Mouse (Mus musculus) CH12.LX (cell line): ENCODE measurements around the gene Pcbp2. TPM values are rescaled to one million over a fixed set of nuclear protein-coding genes. Genes with fewer than 3 reads are reported as not detected.

ENCODE experiments used
- DNase-seq: peaks from one replicate; pipeline ENCODE4 v3.0.0-alpha.2; 2013; ENCODE audit errors: extremely low read depth
- H3K27ac ChIP-seq: 2 replicates; pipeline ENCODE4 v1.5.1; 2012; ENCODE audit warnings: low read depth, mild to moderate bottlenecking, control low read depth, moderate library complexity; ENCODE audit not compliant: insufficient read depth
- H3K27me3 ChIP-seq: replicated peaks from 2 replicates; pipeline ENCODE3; 2012; ENCODE audit warnings: inconsistent platforms
- H3K36me3 ChIP-seq, 2 experiments: replicated peaks in 1 of 2; 2 replicates each; pipeline versions ENCODE3 to v1.6.1; 2012; ENCODE audit warnings: inconsistent platforms in 1 of 2, low read length in 1 of 2, mild to moderate bottlenecking in 1 of 2, mixed read lengths in 1 of 2, moderate library complexity in 1 of 2; ENCODE audit not compliant: control insufficient read depth in 1 of 2, insufficient read depth in 1 of 2
- H3K4me1 ChIP-seq, 2 experiments: 2 replicates each; pipeline ENCODE4 v1.6.1; 2012; ENCODE audit warnings: inconsistent platforms in 1 of 2, moderate library complexity in 1 of 2; ENCODE audit not compliant: insufficient read depth in 2 of 2, control insufficient read depth in 1 of 2
- H3K4me2 ChIP-seq: 2 replicates; pipeline ENCODE4 v1.6.1; 2012; ENCODE audit warnings: low read depth, mild to moderate bottlenecking, control low read depth; ENCODE audit not compliant: poor library complexity, insufficient read depth, severe bottlenecking
- H3K4me3 ChIP-seq, 3 experiments: fragments of 150-350 bp in 1 of 3; sonication (generic) in 1 of 3; replicated peaks in 1 of 3; 2 replicates each; pipeline versions ENCODE3 to v1.5.1; 2011 to 2012; ENCODE audit warnings: low read depth in 2 of 3, low read length in 2 of 3, mild to moderate bottlenecking in 2 of 3, moderate library complexity in 2 of 3, control low read depth in 1 of 3, improper control_type of control experiment in 1 of 3, inconsistent platforms in 1 of 3, mixed read lengths in 1 of 3; ENCODE audit not compliant: poor library complexity in 1 of 3
- H3K79me2 ChIP-seq: replicated peaks from 2 replicates; pipeline ENCODE4 v1.6.1; 2012; ENCODE audit warnings: mild to moderate bottlenecking, moderate library complexity; ENCODE audit not compliant: control insufficient read depth, poor library complexity, insufficient read depth, severe bottlenecking; ENCODE audit errors: extremely low read depth
- H3K9ac ChIP-seq: 2 replicates; pipeline ENCODE4 v1.6.1; 2012; ENCODE audit warnings: low read depth, mild to moderate bottlenecking, control low read depth, moderate library complexity; ENCODE audit not compliant: insufficient read depth
- H3K9me3 ChIP-seq: replicated peaks from 2 replicates; pipeline ENCODE3; 2012; ENCODE audit warnings: low read length, inconsistent platforms, mixed read lengths
- BHLHE40 ChIP-seq: IDR thresholded peaks from 2 replicates; pipeline ENCODE4 v1.6.1; 2011; ENCODE audit warnings: mild to moderate bottlenecking, low read depth, low read length, improper control_type of control experiment
- CHD2 ChIP-seq: IDR thresholded peaks from 2 replicates; pipeline ENCODE4 v1.6.1; 2011; ENCODE audit warnings: low read length, improper control_type of control experiment
- E2F4 ChIP-seq: IDR thresholded peaks from 2 replicates; pipeline ENCODE4 v1.6.1; 2011; ENCODE audit warnings: low read depth, low read length, improper control_type of control experiment; ENCODE audit not compliant: insufficient replicate concordance
- ETS1 ChIP-seq: conservative IDR thresholded peaks from 2 replicates; pipeline ENCODE4 v1.6.1; 2012; ENCODE audit warnings: low read depth, mild to moderate bottlenecking, inconsistent platforms, low read length, improper control_type of control experiment, moderate library complexity
- GABPA ChIP-seq: IDR thresholded peaks from 2 replicates; pipeline ENCODE4 v1.6.1; 2012; ENCODE audit warnings: low read depth, low read length, improper control_type of control experiment, inconsistent platforms; ENCODE audit not compliant: insufficient replicate concordance
- JUND ChIP-seq: conservative IDR thresholded peaks from 2 replicates; pipeline ENCODE4 v1.6.1; 2011; ENCODE audit warnings: low read depth, low read length, improper control_type of control experiment
- KAT2A ChIP-seq: IDR thresholded peaks from 2 replicates; pipeline ENCODE4 v1.6.1; 2012; ENCODE audit warnings: low read length, improper control_type of control experiment, inconsistent platforms; ENCODE audit not compliant: insufficient replicate concordance
- MAFK ChIP-seq: IDR thresholded peaks from 2 replicates; pipeline ENCODE4 v1.6.1; 2011; ENCODE audit warnings: low read length, improper control_type of control experiment; ENCODE audit not compliant: insufficient replicate concordance
- MAX ChIP-seq: IDR thresholded peaks from 2 replicates; pipeline ENCODE4 v1.6.1; 2011; ENCODE audit warnings: low read length, improper control_type of control experiment
- MAZ ChIP-seq: IDR thresholded peaks from 2 replicates; pipeline ENCODE4 v1.6.1; 2012; ENCODE audit warnings: low read depth, mild to moderate bottlenecking, inconsistent platforms, low read length, improper control_type of control experiment, moderate library complexity
- MXI1 ChIP-seq: IDR thresholded peaks from 2 replicates; pipeline ENCODE4 v1.6.1; 2011; ENCODE audit warnings: mild to moderate bottlenecking, low read depth, low read length, improper control_type of control experiment
- MYC ChIP-seq: IDR thresholded peaks from 2 replicates; pipeline ENCODE4 v1.6.1; 2011; ENCODE audit warnings: low read depth, mild to moderate bottlenecking, improper control_type of control experiment, low read length
- NELFE ChIP-seq: IDR thresholded peaks from 2 replicates; pipeline ENCODE4 v1.6.1; 2011; ENCODE audit warnings: low read depth, low read length, improper control_type of control experiment
- NRF1 ChIP-seq: IDR thresholded peaks from 2 replicates; pipeline ENCODE4 v1.6.1; 2014; ENCODE audit warnings: low read depth, mild to moderate bottlenecking, inconsistent platforms, low read length, improper control_type of control experiment, moderate library complexity
- PAX5 ChIP-seq: IDR thresholded peaks from 2 replicates; pipeline ENCODE4 v1.6.1; 2012; ENCODE audit warnings: low read length, inconsistent platforms, mixed read lengths
- POLR2AphosphoS2 ChIP-seq: IDR thresholded peaks from 2 replicates; pipeline ENCODE4 v1.6.1; 2011; ENCODE audit warnings: low read depth, low read length, improper control_type of control experiment
- RAD21 ChIP-seq: IDR thresholded peaks from 2 replicates; pipeline ENCODE4 v1.6.1; 2011; ENCODE audit warnings: low read depth, mild to moderate bottlenecking, low read length, improper control_type of control experiment, moderate library complexity
- RCOR1 ChIP-seq: conservative IDR thresholded peaks from 2 replicates; pipeline ENCODE4 v1.6.1; 2012; ENCODE audit warnings: low read depth, mild to moderate bottlenecking, inconsistent platforms, low read length, improper control_type of control experiment
- SIN3A ChIP-seq: IDR thresholded peaks from 2 replicates; pipeline ENCODE4 v1.6.1; 2012; ENCODE audit warnings: low read length, improper control_type of control experiment, inconsistent platforms
- SMC3 ChIP-seq: IDR thresholded peaks from 2 replicates; pipeline ENCODE4 v1.6.1; 2011; ENCODE audit warnings: low read depth, low read length, improper control_type of control experiment
- TBP ChIP-seq: conservative IDR thresholded peaks from 2 replicates; pipeline ENCODE4 v1.6.1; 2011; ENCODE audit warnings: low read depth, low read length, improper control_type of control experiment
- TCF12 ChIP-seq: IDR thresholded peaks from 2 replicates; pipeline ENCODE4 v1.6.1; 2014; ENCODE audit warnings: low read depth, mild to moderate bottlenecking, inconsistent platforms, low read length, improper control_type of control experiment
- UBTF ChIP-seq: IDR thresholded peaks from 2 replicates; pipeline ENCODE4 v1.6.1; 2012; ENCODE audit warnings: low read depth, mild to moderate bottlenecking, inconsistent platforms, low read length, improper control_type of control experiment, moderate library complexity
- USF1 ChIP-seq: IDR thresholded peaks from 2 replicates; pipeline ENCODE4 v1.6.1; 2014; ENCODE audit warnings: low read depth, mild to moderate bottlenecking, inconsistent platforms, low read length, improper control_type of control experiment
- USF2 ChIP-seq: conservative IDR thresholded peaks from 2 replicates; pipeline ENCODE4 v1.6.1; 2011; ENCODE audit warnings: low read depth, low read length, improper control_type of control experiment
- ZC3H11A ChIP-seq: IDR thresholded peaks from 2 replicates; pipeline ENCODE4 v1.6.1; 2012; ENCODE audit warnings: low read depth, mild to moderate bottlenecking, inconsistent platforms, low read length, improper control_type of control experiment
- ZKSCAN1 ChIP-seq: IDR thresholded peaks from 2 replicates; pipeline ENCODE4 v1.6.1; 2012; ENCODE audit warnings: low read depth, inconsistent platforms, low read length, improper control_type of control experiment, borderline replicate concordance
- ZMIZ1 ChIP-seq: IDR thresholded peaks from 2 replicates; pipeline ENCODE4 v1.6.1; 2012; ENCODE audit warnings: low read depth, mild to moderate bottlenecking, inconsistent platforms, low read length, improper control_type of control experiment
- ZNF384 ChIP-seq: IDR thresholded peaks from 2 replicates; pipeline ENCODE4 v1.6.1; 2012; ENCODE audit warnings: low read depth, low read length, improper control_type of control experiment, inconsistent platforms
- dilution Hi-C: fragments of 300-500 bp; cut with MboI; formaldehyde crosslinking; loops from 2 replicates; pipeline ENCODE4 v1.14.3; 2020; ENCODE audit warnings: low sequenced_read_pairs; ENCODE audit not compliant: extremely low pct_unique_long_range_greater_than_20kb, extremely low pct_ligation_motif_present
- in situ Hi-C: fragments of 300-500 bp; cut with MboI; formaldehyde crosslinking; loops from 3 replicates; pipeline ENCODE4 v1.14.3; 2019; ENCODE audit warnings: low sequenced_read_pairs, low pct_ligation_motif_present, low pct_unique_long_range_greater_than_20kb, mixed read lengths
- polyA plus RNA-seq: library from polyadenylated mRNA; unstranded; fragments of >175 nt; gene quantifications from 2 replicates; pipeline ENCODE4 v1.2.1, GENCODE M21; 2012; ENCODE audit warnings: low read depth; ENCODE audit not compliant: insufficient read length
- total RNA-seq, 2 experiments: library from RNA; depleted of rRNA; stranded (reverse); fragments of 300-350 nt in 1 of 2; fragments of >200 nt in 1 of 2; gene quantifications; 2 replicates each; pipeline ENCODE4 v1.2.3; 2012 to 2014

Pcbp2 gene
- total and polyA plus RNA-seq, 3 experiments = 281 to 1,545 (median 379) TPM

- in situ Hi-C loops (no loop called here), dilution Hi-C loops (no loop called here)
- Histone ChIP-seq H3K9ac (peak overlapping the region; percentile 46), H3K27me3 (peaks cover 9% of the 10 kb centered on the region), H3K9me3 (no peaks in the 10 kb centered on the region), H3K4me2 (peak overlapping the region; percentile 80), H3K4me3 (peak overlapping the region in 2 of 3 experiments; percentile 64 to 85), H3K79me2 (peaks cover 28% of the 10 kb centered on the region), H3K27ac (no peak overlapping the region), H3K4me1 (peaks cover 0 to 30% of the 10 kb centered on the region in 2 experiments; a peak in 3 of 4 replicates), H3K36me3 (peaks cover 12 to 13% of the 10 kb centered on the region in 2 experiments)
- no peak for DNase-seq
- TF ChIP-seq TBP (no peak), JUND (no peak), USF1 (no peak), KAT2A (no peak), CHD2 (no peak), SIN3A (no peak), SMC3 (no peak), MAFK (no peak), ZKSCAN1 (no peak)
These were observed 12.1 kb upstream of the Pcbp2 start for GRCm38 (mm10) chr15:102458050-102458736.

- dilution Hi-C loops (no loop called here), in situ Hi-C loops (no loop called here)
- no peak for TF ChIP-seq MAZ
- TF ChIP-seq NRF1 = 0 out of 2 replicates have a peak, but pooled peaks have one; percentile 36
- peak; percentile 77 for TF ChIP-seq CHD2
- TF ChIP-seq MYC = peak; percentile 75; the same call in 1 of the 2 replicates
- TF ChIP-seq RAD21 = no peak
- TF ChIP-seq ZMIZ1 = peak; percentile 94
- peak; percentile 92 for TF ChIP-seq POLR2AphosphoS2
- TF ChIP-seq TBP = peak; percentile 94
- TF ChIP-seq KAT2A = peak; percentile 45; the same call in 1 of the 2 replicates
- no peak for TF ChIP-seq ZC3H11A
- no peak for TF ChIP-seq RCOR1
- peak; percentile 75; the same call in 1 of the 2 replicates for TF ChIP-seq MXI1
- no peak for TF ChIP-seq MAX
- no peak for TF ChIP-seq ZKSCAN1
- TF ChIP-seq ZNF384 = no peak
- no peak for TF ChIP-seq GABPA
- peak; percentile 81 for TF ChIP-seq TCF12
- TF ChIP-seq SMC3 = no peak
- TF ChIP-seq UBTF = no peak
- TF ChIP-seq NELFE = peak; percentile 92
- TF ChIP-seq MAFK = no peak
- TF ChIP-seq ETS1 = 0 out of 2 replicates have a peak, but pooled peaks have one; percentile 32
- TF ChIP-seq E2F4 = peak; percentile 46; the same call in 1 of the 2 replicates
- TF ChIP-seq USF2 = no peak
- no peak for TF ChIP-seq JUND
- TF ChIP-seq BHLHE40 = no peak
- no peak for TF ChIP-seq USF1
- TF ChIP-seq PAX5 = no peak
These were observed 11.4 kb upstream of the Pcbp2 start, which contains the start of gene Prr13 for GRCm38 (mm10) chr15:102458904-102459317. Gene Prr13 (plus strand): TSS chr15:102459028.

More at GRCm38 (mm10) chr15:102458904-102459317, 11.4 kb upstream of the Pcbp2 start, which contains the start of gene Prr13:
- Histone ChIP-seq H3K4me3 (peak within 1 kb of the TSS; percentile 64 to 85 (median 83)), H3K27ac (no peak within 1 kb of the TSS), H3K9ac (peak within 1 kb of the TSS; percentile 66), H3K4me1 (peaks cover 0 to 30% of the 10 kb centered on the region in 2 experiments; a peak in 3 of 4 replicates), H3K36me3 (peaks cover 17 to 20% of the 10 kb centered on the region in 2 experiments), H3K27me3 (peaks cover 5% of the 10 kb centered on the region), H3K79me2 (peaks cover 28% of the 10 kb centered on the region), H3K4me2 (peak within 1 kb of the TSS; percentile 90), H3K9me3 (no peaks in the 10 kb centered on the region)
- DNase-seq = peak; percentile 100
